10 mouse cellular contexts compared by ENCODE assay signal in genomic region chr11:95369964-95370890, GRCm38 (mm10). TPM values are rescaled to one million over a fixed set of nuclear protein-coding genes. Genes with fewer than 3 reads are reported as not detected.
DNase-seq lines count a peak whose midpoint lies in the region; ATAC-seq and TF ChIP-seq lines count a peak whose summit lies in the region.
"Had no signal": no experiment of that assay in that cellular context is flagged by ENCODE, and none has a peak within 500 bp of the region (broad histone marks: within the 10 kb centered on the region; RNA-seq: fewer than 3 reads in every experiment).

No protein-coding gene starts in this region.

- peak; percentile 51; the same call in 1 of the 2 replicates for ATAC-seq in intestine, embryonic 14.5 days (replicated peaks; ENCODE audit: low FRiP score, low TSS enrichment, low read depth)

- no peak overlapping the region for H3K4me2 ChIP-seq in intestine, embryonic 14.5 days (ENCODE audit: low read length)
- H3K4me2 ChIP-seq: embryonic facial prominence, embryonic 12.5 days had no signal

- TF ChIP-seq POLR2A in spleen, adult 2 months (IDR thresholded peaks at IDR 0.05; ENCODE audit: low read depth, low read length): no peak

- TF ChIP-seq CTCF in spleen, adult 2 months (IDR thresholded peaks at IDR 0.05; ENCODE audit: extremely low read depth, insufficient read depth, insufficient read length, insufficient replicate concordance): no peak

- H3K9me3 ChIP-seq in intestine, embryonic 14.5 days (ENCODE audit: control insufficient read depth, low read length): no peaks in the 10 kb centered on the region
- H3K9me3 ChIP-seq: embryonic facial prominence, embryonic 12.5 days; megakaryocyte, embryonic 14.5 days had no signal

- 0 out of 2 replicates have a peak overlapping the region, but pooled peaks have one; percentile 10 for H3K27ac ChIP-seq in spleen, adult 2 months (ENCODE audit: insufficient read depth, low read length)
- H3K27ac ChIP-seq in intestine, embryonic 14.5 days (ENCODE audit: low read depth): peak overlapping the region; percentile 66; the same call in 1 of the 2 replicates

- peaks cover 11% of the 10 kb centered on the region; the same call in 1 of the 2 replicates for H3K4me1 ChIP-seq in spleen, adult 2 months (ENCODE audit: control insufficient read depth, insufficient read depth, insufficient read length)
- peaks cover 19% of the 10 kb centered on the region for H3K4me1 ChIP-seq in intestine, embryonic 14.5 days (replicated peaks; ENCODE audit: control insufficient read depth, insufficient read depth, low read length)
- H3K4me1 ChIP-seq: embryonic facial prominence, embryonic 12.5 days had no signal

- H3K4me3 ChIP-seq in spleen, adult 2 months (ENCODE audit: extremely low read depth, insufficient read depth, insufficient read length): no peak overlapping the region
- no peak overlapping the region for H3K4me3 ChIP-seq in intestine, embryonic 14.5 days (ENCODE audit: low read depth, low read length)
- H3K4me3 ChIP-seq: embryonic facial prominence, embryonic 12.5 days; megakaryocyte, embryonic 14.5 days had no signal

- H3K36me3 ChIP-seq in spleen, adult 2 months (ENCODE audit: control insufficient read depth, insufficient read depth, low read length): peaks cover 21% of the 10 kb centered on the region
- peaks cover 27% of the 10 kb centered on the region for H3K36me3 ChIP-seq in intestine, embryonic 14.5 days (ENCODE audit: control insufficient read depth, insufficient read depth, low read length)

- WGBS in spleen, adult 2 months: 63% methylated on average over 15 of the region's 15 CpGs
- whole genome bisulfite sequencing in intestine, embryonic 14.5 days: 55% methylated on average over 15 of the region's 15 CpGs

- no peak overlapping the region for H3K9ac ChIP-seq in intestine, embryonic 14.5 days (ENCODE audit: low read length)
- H3K9ac ChIP-seq: embryonic facial prominence, embryonic 12.5 days had no signal

- H3K27me3 ChIP-seq in spleen, adult 2 months (ENCODE audit: control insufficient read depth, insufficient read depth, low read length): no peaks in the 10 kb centered on the region
- H3K27me3 ChIP-seq in intestine, embryonic 14.5 days (replicated peaks; ENCODE audit: control insufficient read depth, insufficient read depth, low read length): no peaks in the 10 kb centered on the region
- H3K27me3 ChIP-seq: embryonic facial prominence, embryonic 12.5 days had no signal

- DNase-seq in cerebellum, postnatal 10 days: peak; percentile 56 to 62
- no peak for DNase-seq in cerebellum, adult 18-20 months
- no peak for DNase-seq in spleen, adult 2 months (ENCODE audit: low read depth in 1 of 2, low spot score in 2 of 2)
- no peak for DNase-seq in spleen, postnatal 10 days (ENCODE audit: low spot score in 2 of 2)
- DNase-seq in intestine, embryonic 14.5 days (ENCODE audit: low spot score): no peak
- DNase-seq in lung, postnatal 25 days (ENCODE audit: low spot score): peak; percentile 54
- peak; percentile 33 to 52 for DNase-seq in thymus, postnatal 36 days
- DNase-seq in natural killer cell, adult 2 months (ENCODE audit: low spot score in 2 of 2): no peak

RNA-seq across cellular contexts. Expression of gene Slc35b1, which starts 14.3 kb away (rescaled TPM):
- 40.9 and 44.9 TPM in 2 replicates for polyA plus RNA-seq in spleen, adult 2 months (2012; rRNA removed)
- 85.2 and 90.5 TPM in 2 replicates for polyA plus RNA-seq in intestine, embryonic 14.5 days (2014; fragmentation: Nextera tagmentation; extraction: Ambion mirVana)

RNA-seq across cellular contexts. Expression of gene Fam117a, which starts 33.4 kb away (rescaled TPM):
- 123 and 142 TPM in 2 replicates for polyA plus RNA-seq in spleen, adult 2 months (2012; rRNA removed)
- polyA plus RNA-seq in intestine, embryonic 14.5 days (2014; fragmentation: Nextera tagmentation; extraction: Ambion mirVana): 10.3 and 10.9 TPM in 2 replicates

RNA-seq across cellular contexts. Expression of gene Spop, which starts 43.7 kb away (rescaled TPM):
- polyA plus RNA-seq in spleen, adult 2 months (2012; rRNA removed): 31.0 and 31.4 TPM in 2 replicates
- 95.5 and 105 TPM in 2 replicates for polyA plus RNA-seq in intestine, embryonic 14.5 days (2014; fragmentation: Nextera tagmentation; extraction: Ambion mirVana)

Comparison
In these comparisons a context has a peak if more than half of its experiments do, and no peak if none do; other contexts are left out.
1. DNase-seq: peak in cerebellum, postnatal 10 days (2 of 2), lung, postnatal 25 days (single experiment) and thymus, postnatal 36 days (2 of 2); none in cerebellum, adult 18-20 months (0 of 2), spleen, adult 2 months (0 of 2), spleen, postnatal 10 days (0 of 2), intestine, embryonic 14.5 days (single experiment) and natural killer cell, adult 2 months (0 of 2).
2. RNA of gene Fam117a, which starts 33.4 kb away (polyA plus RNA-seq): 123 to 142 TPM in spleen, adult 2 months; 10.3 to 10.9 TPM in intestine, embryonic 14.5 days; every median in the first group is over 10 times any median in the second.